Mouse (Mus musculus) midbrain, embryonic 11.5 days (tissue): ENCODE measurements at regions not wholly inside any gene's neighbourhood (a gene's known extent, or its start where the extent isn't known, plus 50 kb on each side); places are given as distances from the start of the nearest gene placed in this dataset.

ENCODE experiments used
- ATAC-seq: fragments of 200-750 bp; cut with Nextera tagmentation; 2 replicates; pipeline ENCODE4 v1.8.0; 2017; ENCODE audit warnings: moderate TSS enrichment, moderate library complexity; ENCODE audit not compliant: low FRiP score
- DNase-seq: peaks from one replicate; pipeline ENCODE4 v3.0.0; 2015; ENCODE audit warnings: low spot score; ENCODE audit errors: missing footprints
- H3K27ac ChIP-seq: fragments of 300-500 bp; sonication (generic); 2 replicates; pipeline ENCODE4 v1.5.1; 2014; ENCODE audit warnings: low read depth, low read length
- H3K27me3 ChIP-seq: fragments of 300-500 bp; sonication (generic); 2 replicates; pipeline ENCODE4 v1.6.1; 2014; ENCODE audit warnings: mild to moderate bottlenecking, low read length, moderate library complexity, mixed read lengths; ENCODE audit not compliant: control insufficient read depth, insufficient read depth
- H3K36me3 ChIP-seq: fragments of 300-500 bp; sonication (generic); 2 replicates; pipeline ENCODE4 v1.6.1; 2014; ENCODE audit warnings: mild to moderate bottlenecking, low read length, moderate library complexity, mixed read lengths; ENCODE audit not compliant: control insufficient read depth, insufficient read depth
- H3K4me1 ChIP-seq: fragments of 300-500 bp; sonication (generic); 2 replicates; pipeline ENCODE4 v1.6.1; 2014; ENCODE audit warnings: low read length; ENCODE audit not compliant: control insufficient read depth, insufficient read depth
- H3K4me2 ChIP-seq: fragments of 300-500 bp; sonication (generic); 2 replicates; pipeline ENCODE4 v1.6.1; 2014; ENCODE audit warnings: mild to moderate bottlenecking, moderate library complexity
- H3K4me3 ChIP-seq: fragments of 300-500 bp; sonication (generic); 2 replicates; pipeline ENCODE4 v1.5.1; 2014; ENCODE audit warnings: low read depth, low read length
- H3K9ac ChIP-seq: fragments of 300-500 bp; sonication (generic); 2 replicates; pipeline ENCODE4 v1.6.1; 2014; ENCODE audit warnings: low read length
- H3K9me3 ChIP-seq: fragments of 300-500 bp; sonication (generic); 2 replicates; pipeline ENCODE4 v1.6.1; 2016; ENCODE audit warnings: low read length; ENCODE audit not compliant: control insufficient read depth
- WGBS: fragments of 180-500 bp; shearing (Covaris S2); extraction: QIAGEN DNeasy Blood & Tissue Kit; methylation state at CpG from one replicate; pipeline ENCODE4 v1.1.7; 2014; 5-methylcytosine and 5-hydroxymethylcytosine counted together

- no peaks in the 10 kb centered on the region for H3K27me3 ChIP-seq
- 43% methylated on average over 2 of the region's 2 CpGs for WGBS
- H3K4me3 ChIP-seq = no peak overlapping the region
- ATAC-seq = no peak
- DNase-seq = peak; percentile 78
- no peaks in the 10 kb centered on the region for H3K36me3 ChIP-seq
- H3K9me3 ChIP-seq = no peaks in the 10 kb centered on the region
- no peak overlapping the region for H3K4me2 ChIP-seq
- no peaks in the 10 kb centered on the region for H3K4me1 ChIP-seq
- no peak overlapping the region for H3K9ac ChIP-seq
- no peak overlapping the region for H3K27ac ChIP-seq
Observed at GRCm38 (mm10) chr4:103421541-103421951, 107.9 kb downstream of the Oma1 start.

GRCm38 (mm10) chr4:103441383-103441782 lies 127.8 kb downstream of the Oma1 start:
- Histone ChIP-seq H3K4me1 (no peaks in the 10 kb centered on the region), H3K27ac (no peak overlapping the region), H3K4me2 (no peak overlapping the region), H3K9me3 (no peaks in the 10 kb centered on the region), H3K9ac (no peak overlapping the region), H3K4me3 (no peak overlapping the region), H3K27me3 (no peaks in the 10 kb centered on the region), H3K36me3 (no peaks in the 10 kb centered on the region)
- 97% methylated on average over 1 of the region's 1 CpGs for WGBS
- DNase-seq (no peak), ATAC-seq (no peak)

DNA sequence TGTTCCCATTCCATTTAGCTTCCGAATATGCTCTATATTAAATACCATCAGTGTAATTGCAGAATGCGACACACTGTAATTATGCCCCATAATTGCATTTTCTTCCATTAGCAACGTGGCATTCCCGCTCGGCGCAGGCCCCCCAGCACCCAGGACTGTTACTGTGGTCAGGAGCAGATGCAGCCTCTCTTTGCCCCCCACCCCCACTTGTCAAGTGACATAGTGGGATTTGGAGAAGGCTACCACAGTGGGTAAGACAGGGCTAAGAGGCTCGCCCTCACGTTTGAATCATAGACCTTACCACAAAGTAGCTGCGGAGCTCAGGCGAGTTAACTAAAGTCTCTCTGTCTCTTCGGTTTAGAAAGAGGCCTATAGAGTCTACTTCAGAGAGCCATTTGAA lies 128.3 kb downstream of the Oma1 start:
- no peak overlapping the region for H3K9ac ChIP-seq
- H3K4me2 ChIP-seq = no peak overlapping the region
- 91% methylated on average over 11 of the region's 11 CpGs for whole genome bisulfite sequencing
- H3K36me3 ChIP-seq = no peaks in the 10 kb centered on the region
- H3K4me1 ChIP-seq = no peaks in the 10 kb centered on the region
- H3K4me3 ChIP-seq = no peak overlapping the region
- H3K27me3 ChIP-seq = no peaks in the 10 kb centered on the region
- ATAC-seq (no peak), DNase-seq (no peak)
- no peaks in the 10 kb centered on the region for H3K9me3 ChIP-seq
- H3K27ac ChIP-seq = no peak overlapping the region

DNA sequence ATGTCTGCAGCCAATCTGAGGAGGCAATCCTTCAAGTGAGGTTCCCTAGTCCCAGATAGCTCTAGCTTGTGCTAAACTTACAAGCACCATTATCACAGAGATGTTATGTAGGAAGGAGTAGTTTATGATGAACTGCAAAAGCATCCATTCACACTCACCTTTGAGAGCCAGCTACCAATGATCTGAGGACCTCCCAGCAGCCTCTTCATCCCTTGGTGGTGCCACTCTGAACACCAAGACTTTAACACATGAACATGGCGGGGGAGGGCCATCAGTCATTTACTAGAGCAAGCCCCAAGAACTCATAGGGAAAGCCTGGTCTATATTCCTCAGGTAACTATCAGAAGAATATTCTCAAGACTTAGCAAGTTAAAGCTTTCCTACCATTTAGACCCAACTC lies 135.7 kb downstream of the Oma1 start:
- Histone ChIP-seq H3K9me3 (no peaks in the 10 kb centered on the region), H3K9ac (no peak overlapping the region), H3K27ac (no peak overlapping the region), H3K27me3 (no peaks in the 10 kb centered on the region), H3K4me2 (no peak overlapping the region), H3K4me3 (no peak overlapping the region), H3K36me3 (no peaks in the 10 kb centered on the region), H3K4me1 (no peaks in the 10 kb centered on the region)
- ATAC-seq (no peak), DNase-seq (peak; percentile 61)
- 93% methylated on average over 1 of the region's 1 CpGs for WGBS

DNA sequence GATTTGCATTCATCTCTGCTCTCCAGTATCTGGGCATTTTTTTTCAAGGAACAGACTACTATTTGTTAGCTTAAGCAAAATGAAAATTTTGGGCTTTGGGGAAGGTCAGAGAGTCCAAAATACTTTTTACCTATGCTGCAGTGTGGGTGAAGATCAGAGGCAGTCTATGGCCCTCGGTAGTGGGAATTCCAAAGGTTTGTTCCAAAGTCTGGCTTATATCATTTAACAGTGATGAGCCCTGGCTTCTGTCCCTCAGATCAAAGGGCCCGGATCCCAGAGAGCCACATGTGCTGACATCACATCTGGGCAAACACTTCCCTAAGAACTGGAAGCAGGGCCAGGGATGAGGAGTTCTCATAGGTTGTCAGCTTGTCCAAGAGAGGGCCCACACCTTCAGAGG lies 136.5 kb downstream of the Oma1 start:
- WGBS = 95% methylated on average over 2 of the region's 2 CpGs
- no peak for ATAC-seq

GRCm38 (mm10) chr4:103455458-103455857 lies 141.8 kb downstream of the Oma1 start:
- Histone ChIP-seq H3K4me2 (no peak overlapping the region), H3K9ac (no peak overlapping the region), H3K9me3 (no peaks in the 10 kb centered on the region), H3K4me3 (no peak overlapping the region), H3K36me3 (no peaks in the 10 kb centered on the region), H3K27ac (no peak overlapping the region), H3K27me3 (no peaks in the 10 kb centered on the region), H3K4me1 (no peaks in the 10 kb centered on the region)
- ATAC-seq (no peak), DNase-seq (peak; percentile 35)
- WGBS = 66% methylated on average over 2 of the region's 2 CpGs

More for the DNA sequence above, 136.5 kb downstream of the Oma1 start:
- Histone ChIP-seq H3K36me3 (no peaks in the 10 kb centered on the region), H3K27ac (no peak overlapping the region), H3K9me3 (no peaks in the 10 kb centered on the region), H3K4me2 (no peak overlapping the region), H3K4me3 (no peak overlapping the region), H3K9ac (no peak overlapping the region), H3K4me1 (no peaks in the 10 kb centered on the region), H3K27me3 (no peaks in the 10 kb centered on the region)
- peak; percentile 26 for DNase-seq

GRCm38 (mm10) chr4:103466019-103466589 lies 152.5 kb downstream of the Oma1 start:
- H3K27me3 ChIP-seq = no peaks in the 10 kb centered on the region
- DNase-seq (no peak), ATAC-seq (no peak)
- WGBS = 67% methylated on average over 7 of the region's 7 CpGs
- H3K9me3 ChIP-seq = no peaks in the 10 kb centered on the region
- no peak overlapping the region for H3K9ac ChIP-seq
- H3K36me3 ChIP-seq = no peaks in the 10 kb centered on the region
- H3K4me3 ChIP-seq = no peak overlapping the region
- no peak overlapping the region for H3K4me2 ChIP-seq
- no peak overlapping the region for H3K27ac ChIP-seq
- H3K4me1 ChIP-seq = no peaks in the 10 kb centered on the region

GRCm38 (mm10) chr4:103475596-103475995 lies 143.6 kb upstream of the Dab1 start:
- H3K27me3 ChIP-seq = no peaks in the 10 kb centered on the region
- H3K27ac ChIP-seq = no peak overlapping the region
- no peak overlapping the region for H3K9ac ChIP-seq
- H3K9me3 ChIP-seq = no peaks in the 10 kb centered on the region
- H3K4me2 ChIP-seq = no peak overlapping the region
- DNase-seq (no peak), ATAC-seq (no peak)
- no peaks in the 10 kb centered on the region for H3K4me1 ChIP-seq
- H3K36me3 ChIP-seq = no peaks in the 10 kb centered on the region
- 77% methylated on average over 1 of the region's 1 CpGs for WGBS
- no peak overlapping the region for H3K4me3 ChIP-seq

DNA sequence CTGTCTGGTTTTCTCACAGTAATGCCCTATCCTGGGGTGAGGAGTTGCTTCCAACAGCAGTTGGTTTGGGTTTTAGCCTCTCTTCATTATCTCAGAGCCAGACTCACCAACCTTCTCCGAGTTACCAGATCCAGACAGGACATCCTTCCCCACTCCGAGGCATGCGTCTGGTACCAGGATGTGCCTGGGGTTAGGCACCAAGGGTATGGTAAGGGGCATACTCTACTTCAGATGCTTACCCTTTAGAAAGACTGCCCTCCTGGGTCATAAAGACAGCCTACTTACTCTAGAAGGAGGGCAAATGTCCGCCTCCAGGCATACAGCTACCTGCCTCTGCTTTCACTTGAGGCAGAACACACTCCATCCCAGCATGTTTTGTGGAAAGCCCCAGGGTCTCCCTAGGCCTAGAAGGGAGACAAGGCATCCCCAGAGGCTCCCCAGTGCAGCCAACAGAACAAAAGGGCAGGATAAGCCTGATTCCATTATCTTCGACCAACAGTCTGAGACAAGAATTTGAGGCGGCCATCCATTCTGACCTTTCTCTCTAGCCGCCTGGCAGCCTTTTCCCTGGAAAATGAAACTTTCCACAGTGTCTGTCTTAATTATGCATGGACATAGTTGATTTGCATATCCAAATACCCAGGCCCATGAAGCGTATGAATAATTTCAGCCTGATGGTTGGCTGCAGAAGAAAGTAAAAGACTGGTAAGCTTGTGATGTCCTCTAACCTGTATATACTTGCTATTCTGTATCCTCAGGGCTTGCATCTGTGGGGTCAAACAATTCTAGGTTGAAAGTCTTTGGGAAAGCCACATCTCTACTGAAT lies 132.8 kb upstream of the Dab1 start:
- Histone ChIP-seq H3K9me3 (no peaks in the 10 kb centered on the region), H3K4me2 (no peak overlapping the region), H3K27me3 (no peaks in the 10 kb centered on the region), H3K36me3 (no peaks in the 10 kb centered on the region), H3K9ac (no peak overlapping the region), H3K27ac (peak overlapping the region; percentile 16; the same call in 1 of the 2 replicates), H3K4me3 (no peak overlapping the region), H3K4me1 (peaks cover 12% of the 10 kb centered on the region)
- ATAC-seq = peak; percentile 77
- 44% methylated on average over 8 of the region's 8 CpGs for WGBS
- DNase-seq = peak; percentile 88
